Mouse (Mus musculus) midbrain, embryonic 14.5 days (tissue): ENCODE data around the gene Lrit2. TPM values are rescaled to one million over a fixed set of nuclear protein-coding genes. Genes with fewer than 3 reads are reported as not detected.
A peak's percentile ranks its signal among the peaks of the same experiment; 100 is the strongest.

Source experiments
- ATAC-seq: fragments of 200-750 bp; cut with Nextera tagmentation; 2 replicates; pipeline ENCODE4 v1.8.0; 2017; ENCODE audit warnings: moderate number of reproducible peaks, moderate library complexity; ENCODE audit not compliant: low FRiP score, low TSS enrichment
- DNase-seq: peaks from one replicate; pipeline ENCODE4 v3.0.0-alpha.2; 2015
- H3K27ac ChIP-seq: fragments of 300-500 bp; sonication (generic); replicated peaks from 2 replicates; pipeline ENCODE4 v1.5.1; 2014; ENCODE audit warnings: mild to moderate bottlenecking, low read depth, low read length, moderate library complexity
- H3K27me3 ChIP-seq: fragments of 300-500 bp; sonication (generic); 2 replicates; pipeline ENCODE4 v1.6.1; 2014; ENCODE audit warnings: low read length, control low read depth, mixed read lengths; ENCODE audit not compliant: control insufficient read depth, insufficient read depth
- H3K36me3 ChIP-seq: fragments of 300-500 bp; sonication (generic); 2 replicates; pipeline ENCODE4 v1.6.1; 2014; ENCODE audit warnings: low read length, control low read depth; ENCODE audit not compliant: control insufficient read depth, insufficient read depth
- H3K4me1 ChIP-seq: fragments of 300-500 bp; sonication (generic); 2 replicates; pipeline ENCODE4 v1.6.1; 2014; ENCODE audit warnings: mild to moderate bottlenecking, antibody characterized with exemption, low read length, control low read depth; ENCODE audit not compliant: control insufficient read depth, insufficient read depth
- H3K4me2 ChIP-seq: fragments of 300-500 bp; sonication (generic); 2 replicates; pipeline ENCODE4 v1.6.1; 2014; ENCODE audit warnings: mild to moderate bottlenecking, low read length, moderate library complexity
- H3K4me3 ChIP-seq: fragments of 300-500 bp; sonication (generic); replicated peaks from 2 replicates; pipeline ENCODE4 v1.5.1; 2014; ENCODE audit warnings: low read depth, low read length
- H3K9ac ChIP-seq: fragments of 300-500 bp; sonication (generic); replicated peaks from 2 replicates; pipeline ENCODE4 v1.6.1; 2014; ENCODE audit warnings: mild to moderate bottlenecking, low read length, moderate library complexity
- H3K9me3 ChIP-seq: fragments of 300-500 bp; sonication (generic); 2 replicates; pipeline ENCODE4 v1.6.1; 2016; ENCODE audit warnings: low read length, control low read depth, mixed read lengths; ENCODE audit not compliant: control insufficient read depth
- whole genome bisulfite sequencing: fragments of 180-500 bp; shearing (Covaris S2); extraction: QIAGEN DNeasy Blood & Tissue Kit; methylation state at CpG from one replicate; pipeline ENCODE4 v1.1.7; 2014; 5-methylcytosine and 5-hydroxymethylcytosine counted together
- polyA plus RNA-seq: library from polyadenylated mRNA; unstranded; fragments of >200 nt; fragmentation: Nextera tagmentation; extraction: Ambion mirVana; gene quantifications from 2 replicates; pipeline ENCODE4 v1.2.1, GENCODE M21; 2014

Gene Lrit2
- polyA plus RNA-seq, 1 experiment from 2014 or later, result not detected

DNA sequence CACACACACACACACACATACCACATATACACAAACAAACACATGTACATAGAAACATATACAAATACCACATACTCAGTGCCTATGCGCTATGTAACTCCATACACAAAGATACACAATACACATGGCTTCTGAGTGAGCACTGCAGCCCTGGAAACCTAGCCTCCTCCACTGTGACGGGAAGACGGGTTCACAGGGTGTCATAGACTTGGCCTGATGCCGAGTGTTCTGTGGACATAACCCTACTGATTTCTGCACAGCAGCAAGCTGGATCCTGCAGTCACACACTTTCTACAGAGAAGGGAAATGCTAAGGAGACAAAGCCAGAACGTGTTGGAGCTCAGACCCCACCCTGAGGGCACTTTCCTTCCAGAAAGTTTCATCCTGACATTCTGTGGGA, 37.0 kb downstream of the Lrit2 start:
- H3K4me2 ChIP-seq, result no peak overlapping the region
- no peaks in the 10 kb centered on the region for H3K9me3 ChIP-seq
- ATAC-seq (no peak), DNase-seq (peak; percentile 17)
- H3K9ac ChIP-seq, result no peak overlapping the region
- H3K27me3 ChIP-seq, result no peaks in the 10 kb centered on the region
- 64% methylated on average over 5 of the region's 5 CpGs for WGBS
- H3K4me1 ChIP-seq, result no peaks in the 10 kb centered on the region
- H3K27ac ChIP-seq, result no peak overlapping the region
- no peak overlapping the region for H3K4me3 ChIP-seq
- H3K36me3 ChIP-seq, result no peaks in the 10 kb centered on the region

DNA sequence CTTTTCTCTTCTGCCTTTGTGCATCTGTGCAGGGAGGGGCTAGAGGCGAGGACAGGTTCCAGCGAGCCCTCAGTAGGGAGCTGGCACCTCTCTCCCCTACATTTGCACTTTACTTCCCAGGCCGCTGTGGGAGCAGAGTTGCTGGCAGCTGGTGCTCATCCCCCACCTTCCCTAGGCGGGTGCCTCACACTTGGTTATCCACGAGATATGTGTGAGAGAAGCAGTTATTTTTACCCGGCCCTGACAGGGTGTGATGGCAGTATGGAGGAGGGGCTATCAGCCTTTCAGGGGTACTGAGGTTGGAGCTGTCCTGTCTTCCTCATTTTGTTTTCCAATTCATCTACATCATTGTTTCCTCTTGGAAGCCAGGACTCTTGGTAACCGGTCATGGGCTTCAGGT, 38.1 kb downstream of the Lrit2 start:
- Histone ChIP-seq H3K36me3 (no peaks in the 10 kb centered on the region), H3K4me3 (no peak overlapping the region)

DNA sequence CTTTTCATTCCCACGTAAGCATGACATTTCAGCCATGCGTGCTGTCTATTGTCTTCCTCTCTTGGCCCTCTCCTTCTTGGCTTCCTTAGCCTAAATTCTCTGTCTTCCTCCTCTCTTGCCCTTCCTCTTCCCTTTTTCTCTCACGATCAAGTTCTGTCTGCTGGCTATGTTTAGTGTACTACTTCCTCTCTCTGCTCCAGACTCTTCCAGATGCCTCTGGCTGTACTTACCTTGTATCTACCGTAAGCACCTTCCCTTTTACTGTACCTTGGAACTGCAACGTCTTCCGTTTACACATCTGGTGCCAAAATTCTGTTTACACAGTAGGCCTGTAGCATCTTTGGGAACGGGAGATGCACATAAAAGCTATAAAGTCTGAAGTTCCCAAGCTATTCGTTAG, 41.7 kb downstream of the Lrit2 start:
- no peaks in the 10 kb centered on the region for H3K9me3 ChIP-seq
- WGBS, result 94% methylated on average over 8 of the region's 8 CpGs

More for the DNA sequence above, 38.1 kb downstream of the Lrit2 start:
- DNase-seq (no peak), ATAC-seq (no peak)
- H3K9me3 ChIP-seq, result no peaks in the 10 kb centered on the region
- H3K4me2 ChIP-seq, result no peak overlapping the region
- H3K27ac ChIP-seq, result no peak overlapping the region
- H3K4me1 ChIP-seq, result no peaks in the 10 kb centered on the region
- 46% methylated on average over 7 of the region's 7 CpGs for WGBS
- no peak overlapping the region for H3K9ac ChIP-seq
- no peaks in the 10 kb centered on the region for H3K27me3 ChIP-seq

DNA sequence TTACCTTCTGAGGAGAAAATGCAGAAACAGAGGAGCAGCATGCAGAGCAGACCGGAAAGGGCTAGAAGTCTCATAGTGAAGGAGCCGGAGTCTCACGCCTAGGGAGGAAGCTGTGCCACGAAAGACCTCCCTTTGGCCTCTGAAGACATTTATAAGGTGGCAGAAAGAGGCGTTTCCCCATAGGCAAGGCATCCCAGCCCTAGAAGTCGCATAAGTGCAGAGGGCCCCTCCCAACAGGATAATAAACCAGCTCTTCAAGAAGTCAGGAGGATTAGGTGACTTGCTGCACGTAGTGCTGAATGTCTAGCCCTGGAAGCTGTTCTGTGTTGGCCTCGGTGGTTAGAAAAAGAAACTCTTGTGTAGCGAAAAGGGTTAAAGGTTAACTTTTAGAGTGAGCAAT, 42.2 kb downstream of the Lrit2 start:
- ATAC-seq, result no peak
- H3K9ac ChIP-seq, result no peak overlapping the region
- WGBS, result 84% methylated on average over 9 of the region's 9 CpGs
- H3K4me1 ChIP-seq, result no peaks in the 10 kb centered on the region
- no peak overlapping the region for H3K27ac ChIP-seq
- DNase-seq, result no peak
- H3K4me2 ChIP-seq, result no peak overlapping the region
- H3K4me3 ChIP-seq, result no peak overlapping the region
- H3K27me3 ChIP-seq, result no peaks in the 10 kb centered on the region
- H3K9me3 ChIP-seq, result no peaks in the 10 kb centered on the region
- no peaks in the 10 kb centered on the region for H3K36me3 ChIP-seq

More for the DNA sequence above, 41.7 kb downstream of the Lrit2 start:
- ATAC-seq (no peak), DNase-seq (no peak)
- Histone ChIP-seq H3K4me3 (no peak overlapping the region), H3K36me3 (no peaks in the 10 kb centered on the region), H3K27me3 (no peaks in the 10 kb centered on the region), H3K4me2 (no peak overlapping the region), H3K4me1 (no peaks in the 10 kb centered on the region), H3K27ac (no peak overlapping the region), H3K9ac (no peak overlapping the region)

DNA sequence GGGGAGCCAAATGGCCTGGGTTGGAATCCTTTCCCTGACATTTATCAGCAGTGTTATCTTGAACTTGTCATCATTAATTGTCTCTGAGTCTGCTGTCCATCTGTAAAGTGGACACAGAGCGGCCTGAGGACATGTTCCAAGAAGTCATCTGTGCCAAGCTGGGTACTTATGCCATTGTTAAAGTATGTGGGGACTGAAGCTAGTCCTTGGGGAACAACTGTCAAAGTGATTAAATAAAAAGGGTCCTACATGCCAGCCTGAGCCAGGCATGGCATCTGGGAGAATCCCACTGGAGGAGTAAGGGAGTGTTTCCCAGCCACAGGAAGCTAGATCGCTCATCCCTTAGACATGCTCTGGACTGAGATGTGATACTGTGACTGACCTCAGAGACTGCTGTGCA, 42.7 kb downstream of the Lrit2 start:
- no peak overlapping the region for H3K27ac ChIP-seq
- 78% methylated on average over 2 of the region's 2 CpGs for WGBS
- DNase-seq, result no peak
- no peak overlapping the region for H3K4me2 ChIP-seq
- no peak for ATAC-seq
- no peaks in the 10 kb centered on the region for H3K36me3 ChIP-seq
- no peaks in the 10 kb centered on the region for H3K9me3 ChIP-seq
- no peak overlapping the region for H3K9ac ChIP-seq
- H3K4me1 ChIP-seq, result no peaks in the 10 kb centered on the region
- no peaks in the 10 kb centered on the region for H3K27me3 ChIP-seq
- H3K4me3 ChIP-seq, result no peak overlapping the region

DNA sequence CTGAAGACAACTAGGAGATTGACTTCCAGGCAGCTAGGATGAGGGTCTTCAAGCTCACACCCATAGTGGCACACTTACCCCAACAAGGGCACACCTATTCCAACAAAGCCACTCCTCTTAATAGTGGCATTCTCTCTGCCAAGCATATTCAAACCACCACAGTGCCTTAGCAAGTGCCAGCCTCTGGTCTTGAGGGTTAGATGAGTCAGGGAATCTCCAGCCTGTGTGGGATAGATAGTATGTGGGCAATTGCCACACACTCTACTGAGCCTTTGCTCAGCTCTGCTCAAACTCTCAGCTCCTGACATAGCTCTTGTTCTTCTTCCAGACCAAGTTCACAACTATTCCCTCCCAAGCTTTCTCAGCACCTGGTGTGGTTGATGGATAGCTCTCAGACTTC, 43.6 kb downstream of the Lrit2 start:
- Histone ChIP-seq H3K4me1 (no peaks in the 10 kb centered on the region), H3K4me3 (no peak overlapping the region), H3K9ac (no peak overlapping the region), H3K27me3 (no peaks in the 10 kb centered on the region), H3K4me2 (no peak overlapping the region), H3K27ac (no peak overlapping the region), H3K36me3 (no peaks in the 10 kb centered on the region), H3K9me3 (no peaks in the 10 kb centered on the region)
- no peak for ATAC-seq
- no peak for DNase-seq

DNA sequence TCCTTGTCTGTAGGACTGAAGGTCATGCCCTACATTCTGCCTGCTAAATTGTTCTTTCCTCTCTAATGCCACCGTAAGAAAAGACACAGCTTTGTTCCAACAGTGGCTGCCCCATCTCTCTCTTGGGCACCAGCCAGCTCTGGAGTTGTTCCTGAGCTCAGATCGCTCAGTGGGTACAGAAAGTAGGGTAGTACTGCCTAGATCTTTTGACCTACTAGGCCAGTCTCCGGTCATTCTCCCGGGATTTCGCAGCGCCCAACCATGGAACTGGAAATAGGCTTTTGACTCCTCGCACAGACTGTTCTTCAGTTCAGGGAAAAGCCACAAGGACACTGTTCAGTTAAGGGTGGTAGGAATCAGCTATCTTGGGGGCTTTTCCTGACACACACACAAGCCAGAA, 45.2 kb downstream of the Lrit2 start:
- Histone ChIP-seq H3K36me3 (no peaks in the 10 kb centered on the region), H3K9me3 (no peaks in the 10 kb centered on the region), H3K4me1 (no peaks in the 10 kb centered on the region), H3K4me3 (no peak overlapping the region), H3K4me2 (no peak overlapping the region), H3K27ac (no peak overlapping the region), H3K27me3 (no peaks in the 10 kb centered on the region), H3K9ac (no peak overlapping the region)
- no peak for DNase-seq
- ATAC-seq, result no peak
- 90% methylated on average over 7 of the region's 7 CpGs for WGBS

DNA sequence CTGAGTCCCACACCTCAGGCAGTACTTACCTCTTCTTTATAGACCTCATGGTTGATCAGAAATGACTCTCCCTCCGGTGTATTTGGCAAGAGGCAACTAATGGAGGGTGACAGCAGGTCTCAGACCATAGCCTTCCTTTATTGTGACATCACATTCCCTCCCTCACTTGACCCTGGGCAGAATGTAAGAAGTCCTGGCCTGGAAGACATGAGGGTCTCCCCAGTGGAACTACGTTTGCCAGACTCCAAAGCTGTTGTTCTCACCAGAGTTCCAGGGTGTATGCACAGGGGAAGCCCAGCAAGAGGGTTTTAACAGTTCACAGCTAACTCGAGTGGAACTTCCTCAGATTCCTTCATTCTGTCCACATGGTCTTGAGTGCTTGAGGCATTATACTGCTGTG, 46.2 kb downstream of the Lrit2 start, which contains the start of gene 2610528A11Rik:
Gene 2610528A11Rik (minus strand): TSS at position 101 of the 400 bp plus-strand sequence.
- WGBS, result 76% methylated on average over 3 of the region's 3 CpGs
- no peak for DNase-seq
- H3K36me3 ChIP-seq, result 0 out of 2 replicates have a peak, but pooled peaks cover 4% of the 10 kb centered on the region

DNA sequence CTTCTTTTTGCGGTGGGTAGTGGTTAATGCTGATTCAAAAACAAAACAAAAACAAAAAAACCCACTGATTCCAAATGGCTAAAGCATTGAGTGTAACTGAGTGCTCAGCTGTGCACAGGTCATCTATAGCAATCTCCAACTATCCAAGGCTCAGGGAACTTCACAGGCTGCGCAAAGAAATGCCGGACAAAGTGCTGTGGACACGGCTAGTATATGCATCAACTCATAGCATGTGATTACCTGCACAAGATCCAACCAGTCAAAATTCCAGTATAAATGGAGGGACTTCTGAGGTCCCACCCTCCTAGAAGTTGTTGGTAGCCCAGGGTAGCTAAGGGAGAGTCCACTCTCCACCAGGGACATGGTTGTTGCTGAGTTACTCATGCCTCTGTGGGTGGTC, 51.5 kb downstream of the Lrit2 start:
- 99% methylated on average over 4 of the region's 4 CpGs for WGBS
- Histone ChIP-seq H3K4me3 (no peak overlapping the region), H3K9me3 (no peaks in the 10 kb centered on the region), H3K4me1 (no peaks in the 10 kb centered on the region), H3K36me3 (peaks cover 43% of the 10 kb centered on the region), H3K27me3 (no peaks in the 10 kb centered on the region), H3K4me2 (no peak overlapping the region), H3K27ac (no peak overlapping the region), H3K9ac (no peak overlapping the region)
- no peak for DNase-seq
- no peak for ATAC-seq

More for the DNA sequence above, 46.2 kb downstream of the Lrit2 start, which contains the start of gene 2610528A11Rik:
- Histone ChIP-seq H3K4me1 (no peaks in the 10 kb centered on the region), H3K9me3 (no peaks in the 10 kb centered on the region), H3K27ac (no peak within 1 kb of the TSS), H3K4me2 (no peak within 1 kb of the TSS), H3K9ac (no peak within 1 kb of the TSS), H3K4me3 (no peak within 1 kb of the TSS), H3K27me3 (no peaks in the 10 kb centered on the region)
- ATAC-seq, result no peak
